Mouse (Mus musculus) gastrocnemius, postnatal 25 days (tissue): ENCODE data around the gene Ly6c2. TPM values are rescaled to one million over a fixed set of nuclear protein-coding genes. Genes with fewer than 3 reads are reported as not detected.

Experiments
- total RNA-seq, 2 experiments: library from RNA; stranded (reverse); gene quantifications; 1 replicate in 1 of 2; 2 replicates in 1 of 2; pipeline ENCODE4 v1.2.3; 2021

Gene Ly6c2
- total RNA-seq, 2 experiments from 2014 or later, result 2.4 to 5.5 TPM

Other genes starting within 250 kb of the Ly6c2 start
- not detected for gene 2010109I03Rik, start 214.9 kb downstream of the Ly6c2 start, total RNA-seq
- under 1 TPM in 1 of 2 experiments, not detected in 1; 0.49 TPM for gene Ly6i, start 128.5 kb downstream of the Ly6c2 start, total RNA-seq
- gene Ly6a, start 113.9 kb downstream of the Ly6c2 start, total RNA-seq, result 10 to 100 TPM; 45.2 to 67.8 TPM
- 100 to 1,000 TPM; 102 to 108 TPM for gene Ly6c1, start 63.1 kb downstream of the Ly6c2 start, total RNA-seq
- not detected for gene Ly6g, start 43.3 kb upstream of the Ly6c2 start, total RNA-seq
- not detected for gene BC025446, start 104.4 kb upstream of the Ly6c2 start, total RNA-seq
- not detected for gene Ly6f, start 156.5 kb upstream of the Ly6c2 start, total RNA-seq